Mouse (Mus musculus): ENCODE data around the gene Dusp23. TPM values are rescaled to one million over a fixed set of nuclear protein-coding genes. Genes with fewer than 3 reads are reported as not detected.

Gene Dusp23
- polyA plus RNA-seq, 1 experiment from 2014 or later, result 7.7 TPM

- H3K9me3 ChIP-seq (ENCODE audit: control insufficient read depth, low read length), result no peaks in the 10 kb centered on the region
- no peak overlapping the region for H3K4me2 ChIP-seq (ENCODE audit: low read depth, low read length, severe bottlenecking)
- DNase-seq (ENCODE audit: low spot score) (no peak), ATAC-seq (replicated peaks; ENCODE audit: low FRiP score) (no peak)
- H3K27ac ChIP-seq (ENCODE audit: low read depth, low read length), result no peak overlapping the region
- no peaks in the 10 kb centered on the region for H3K27me3 ChIP-seq (ENCODE audit: control insufficient read depth, insufficient read depth, low read length)
- H3K4me3 ChIP-seq (ENCODE audit: low read depth, low read length), result no peak overlapping the region
- 67% methylated on average over 4 of the region's 4 CpGs for WGBS
- no peaks in the 10 kb centered on the region for H3K36me3 ChIP-seq (ENCODE audit: control insufficient read depth, insufficient read depth, low read length)
- H3K9ac ChIP-seq (ENCODE audit: low read length), result no peak overlapping the region
- no peaks in the 10 kb centered on the region for H3K4me1 ChIP-seq (replicated peaks; ENCODE audit: control insufficient read depth, insufficient read depth, low read length)
Measured at GRCm38 (mm10) chr1:172635258-172635657, 2.5 kb upstream of the Dusp23 start.

DNA sequence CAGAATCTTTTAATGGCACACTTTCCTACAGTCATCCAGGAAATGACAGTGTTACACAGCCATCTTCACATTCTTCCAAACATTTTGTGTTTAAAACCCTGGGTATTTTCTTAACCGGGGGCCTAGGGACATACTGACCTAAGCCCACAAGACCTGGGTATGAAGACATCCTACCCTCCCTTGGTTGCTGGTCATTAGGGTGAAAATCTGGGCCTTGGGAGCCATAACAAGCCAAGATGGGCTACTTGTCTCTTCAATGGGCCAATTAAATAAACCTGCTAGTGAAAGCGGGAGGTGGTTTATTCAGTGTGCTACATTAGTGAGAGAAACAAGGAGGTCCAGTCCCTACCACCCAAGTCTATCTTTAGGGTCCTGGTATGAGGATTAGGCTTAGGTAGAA lies 1.4 kb upstream of the Dusp23 start:
- WGBS, result 93% methylated on average over 2 of the region's 2 CpGs
- DNase-seq (ENCODE audit: low spot score) (no peak), ATAC-seq (replicated peaks; ENCODE audit: low FRiP score) (no peak)
- no peaks in the 10 kb centered on the region for H3K36me3 ChIP-seq (ENCODE audit: control insufficient read depth, insufficient read depth, low read length)
- H3K4me1 ChIP-seq (replicated peaks; ENCODE audit: control insufficient read depth, insufficient read depth, low read length), result no peaks in the 10 kb centered on the region
- H3K9ac ChIP-seq (ENCODE audit: low read length), result no peak overlapping the region
- H3K9me3 ChIP-seq (ENCODE audit: control insufficient read depth, low read length), result no peaks in the 10 kb centered on the region
- no peak overlapping the region for H3K27ac ChIP-seq (ENCODE audit: low read depth, low read length)
- H3K4me2 ChIP-seq (ENCODE audit: low read depth, low read length, severe bottlenecking), result no peak overlapping the region
- H3K4me3 ChIP-seq (ENCODE audit: low read depth, low read length), result no peak overlapping the region
- H3K27me3 ChIP-seq (ENCODE audit: control insufficient read depth, insufficient read depth, low read length), result no peaks in the 10 kb centered on the region

- ATAC-seq (replicated peaks; ENCODE audit: low FRiP score) (no peak), DNase-seq (ENCODE audit: low spot score) (no peak)
- H3K36me3 ChIP-seq (ENCODE audit: control insufficient read depth, insufficient read depth, low read length), result no peaks in the 10 kb centered on the region
- H3K27me3 ChIP-seq (ENCODE audit: control insufficient read depth, insufficient read depth, low read length), result no peaks in the 10 kb centered on the region
- WGBS, result 90% methylated on average over 5 of the region's 5 CpGs
- H3K4me3 ChIP-seq (ENCODE audit: low read depth, low read length), result no peak overlapping the region
- H3K4me1 ChIP-seq (replicated peaks; ENCODE audit: control insufficient read depth, insufficient read depth, low read length), result no peaks in the 10 kb centered on the region
- no peak overlapping the region for H3K9ac ChIP-seq (ENCODE audit: low read length)
- H3K9me3 ChIP-seq (ENCODE audit: control insufficient read depth, low read length), result no peaks in the 10 kb centered on the region
- H3K4me2 ChIP-seq (ENCODE audit: low read depth, low read length, severe bottlenecking), result no peak overlapping the region
- no peak overlapping the region for H3K27ac ChIP-seq (ENCODE audit: low read depth, low read length)
Measured at GRCm38 (mm10) chr1:172631721-172632120, 1.0 kb downstream of the Dusp23 start.

DNA sequence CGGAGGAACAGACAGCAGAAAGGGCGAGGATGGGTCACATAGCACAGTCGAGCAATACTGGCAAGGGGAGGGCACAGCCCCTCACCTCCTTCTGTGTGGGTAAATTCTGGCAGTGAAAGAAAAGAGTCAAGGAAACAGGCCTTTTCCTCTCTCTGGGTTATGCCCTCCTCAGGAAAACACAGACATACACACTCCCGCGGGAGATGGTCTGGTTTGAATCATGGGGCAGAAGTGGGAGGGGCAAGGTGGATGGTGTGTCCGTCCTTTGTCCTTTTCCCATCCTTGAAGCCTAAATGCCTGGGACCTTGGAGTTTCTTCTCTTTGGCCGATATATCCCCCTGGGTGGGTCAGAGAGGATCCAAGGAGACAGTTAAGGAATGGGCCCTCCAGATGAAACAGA lies 2.9 kb downstream of the Dusp23 start:
- Histone ChIP-seq H3K9me3 (ENCODE audit: control insufficient read depth, low read length) (no peaks in the 10 kb centered on the region), H3K36me3 (ENCODE audit: control insufficient read depth, insufficient read depth, low read length) (no peaks in the 10 kb centered on the region), H3K9ac (ENCODE audit: low read length) (no peak overlapping the region), H3K27me3 (ENCODE audit: control insufficient read depth, insufficient read depth, low read length) (no peaks in the 10 kb centered on the region), H3K4me3 (ENCODE audit: low read depth, low read length) (no peak overlapping the region), H3K27ac (ENCODE audit: low read depth, low read length) (no peak overlapping the region), H3K4me1 (replicated peaks; ENCODE audit: control insufficient read depth, insufficient read depth, low read length) (no peaks in the 10 kb centered on the region), H3K4me2 (ENCODE audit: low read depth, low read length, severe bottlenecking) (no peak overlapping the region)
- peak; percentile 48 for DNase-seq (ENCODE audit: low spot score)
- ATAC-seq (replicated peaks; ENCODE audit: low FRiP score), result no peak
- WGBS, result 75% methylated on average over 7 of the region's 7 CpGs

DNA sequence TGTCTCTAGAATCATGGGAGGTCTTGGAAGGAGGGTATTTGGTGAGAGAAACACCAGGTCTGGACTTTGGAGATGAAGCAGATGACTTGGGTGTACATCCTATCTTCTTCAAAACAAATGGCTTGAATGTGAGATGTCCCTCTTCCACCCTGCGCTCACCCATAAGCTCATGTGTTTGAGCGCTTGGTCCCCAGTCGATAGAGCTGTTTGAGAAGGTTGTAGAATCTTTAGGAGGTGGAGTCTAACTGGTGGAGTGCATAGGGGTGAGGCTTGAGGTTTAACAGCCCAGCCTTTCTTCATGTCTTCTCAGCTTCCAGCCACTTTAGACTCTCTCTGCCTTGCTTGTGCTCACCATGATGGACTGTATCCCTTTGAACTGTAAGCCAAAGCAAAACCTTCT lies 6.5 kb downstream of the Dusp23 start:
- no peak for DNase-seq (ENCODE audit: low spot score)
- ATAC-seq (replicated peaks; ENCODE audit: low FRiP score), result no peak
- H3K4me1 ChIP-seq (replicated peaks; ENCODE audit: control insufficient read depth, insufficient read depth, low read length), result no peaks in the 10 kb centered on the region
- H3K27ac ChIP-seq (ENCODE audit: low read depth, low read length), result no peak overlapping the region
- no peaks in the 10 kb centered on the region for H3K9me3 ChIP-seq (ENCODE audit: control insufficient read depth, low read length)
- H3K27me3 ChIP-seq (ENCODE audit: control insufficient read depth, insufficient read depth, low read length), result no peaks in the 10 kb centered on the region
- 94% methylated on average over 3 of the region's 3 CpGs for WGBS
- no peak overlapping the region for H3K4me3 ChIP-seq (ENCODE audit: low read depth, low read length)
- no peaks in the 10 kb centered on the region for H3K36me3 ChIP-seq (ENCODE audit: control insufficient read depth, insufficient read depth, low read length)
- no peak overlapping the region for H3K4me2 ChIP-seq (ENCODE audit: low read depth, low read length, severe bottlenecking)
- H3K9ac ChIP-seq (ENCODE audit: low read length), result no peak overlapping the region

GRCm38 (mm10) chr1:172624081-172624480 lies 8.7 kb downstream of the Dusp23 start:
- Histone ChIP-seq H3K4me1 (replicated peaks; ENCODE audit: control insufficient read depth, insufficient read depth, low read length) (no peaks in the 10 kb centered on the region), H3K27me3 (ENCODE audit: control insufficient read depth, insufficient read depth, low read length) (no peaks in the 10 kb centered on the region), H3K4me3 (ENCODE audit: low read depth, low read length) (no peak overlapping the region), H3K9ac (ENCODE audit: low read length) (no peak overlapping the region), H3K4me2 (ENCODE audit: low read depth, low read length, severe bottlenecking) (no peak overlapping the region), H3K27ac (ENCODE audit: low read depth, low read length) (no peak overlapping the region), H3K9me3 (ENCODE audit: control insufficient read depth, low read length) (no peaks in the 10 kb centered on the region), H3K36me3 (ENCODE audit: control insufficient read depth, insufficient read depth, low read length) (no peaks in the 10 kb centered on the region)
- DNase-seq (ENCODE audit: low spot score), result no peak
- ATAC-seq (replicated peaks; ENCODE audit: low FRiP score), result no peak
- 83% methylated on average over 3 of the region's 3 CpGs for WGBS

DNA sequence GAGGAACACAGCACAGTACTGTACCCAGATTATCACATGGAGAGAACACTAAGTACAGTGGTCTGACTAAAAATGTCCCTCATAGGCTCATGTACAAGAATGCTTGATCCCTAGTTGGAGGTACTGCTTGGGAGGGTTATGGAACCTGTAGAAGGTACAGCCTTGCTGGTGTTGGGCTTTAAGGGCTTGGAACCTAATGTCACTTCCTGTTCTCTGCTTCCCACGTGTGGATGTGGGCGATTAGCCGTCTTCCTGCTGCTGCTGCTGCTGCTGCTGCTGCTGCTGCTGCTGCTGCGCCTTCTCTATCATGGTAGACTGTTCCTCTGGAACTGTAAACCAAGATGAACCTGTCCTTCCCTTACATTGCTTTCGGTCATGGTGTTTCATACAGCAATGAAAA lies 9.2 kb downstream of the Dusp23 start:
- H3K4me2 ChIP-seq (ENCODE audit: low read depth, low read length, severe bottlenecking), result no peak overlapping the region
- H3K9ac ChIP-seq (ENCODE audit: low read length), result no peak overlapping the region
- H3K4me3 ChIP-seq (ENCODE audit: low read depth, low read length), result no peak overlapping the region
- 74% methylated on average over 5 of the region's 5 CpGs for WGBS
- ATAC-seq (replicated peaks; ENCODE audit: low FRiP score) (no peak), DNase-seq (ENCODE audit: low spot score) (no peak)
- no peaks in the 10 kb centered on the region for H3K4me1 ChIP-seq (replicated peaks; ENCODE audit: control insufficient read depth, insufficient read depth, low read length)
- H3K36me3 ChIP-seq (ENCODE audit: control insufficient read depth, insufficient read depth, low read length), result no peaks in the 10 kb centered on the region
- H3K9me3 ChIP-seq (ENCODE audit: control insufficient read depth, low read length), result no peaks in the 10 kb centered on the region
- no peak overlapping the region for H3K27ac ChIP-seq (ENCODE audit: low read depth, low read length)
- H3K27me3 ChIP-seq (ENCODE audit: control insufficient read depth, insufficient read depth, low read length), result no peaks in the 10 kb centered on the region

- Histone ChIP-seq H3K4me2 (ENCODE audit: low read depth, low read length, severe bottlenecking) (no peak overlapping the region), H3K9me3 (ENCODE audit: control insufficient read depth, low read length) (no peaks in the 10 kb centered on the region), H3K27me3 (ENCODE audit: control insufficient read depth, insufficient read depth, low read length) (no peaks in the 10 kb centered on the region), H3K9ac (ENCODE audit: low read length) (no peak overlapping the region), H3K4me1 (replicated peaks; ENCODE audit: control insufficient read depth, insufficient read depth, low read length) (no peaks in the 10 kb centered on the region; the same call in 1 of the 2 replicates), H3K36me3 (ENCODE audit: control insufficient read depth, insufficient read depth, low read length) (no peaks in the 10 kb centered on the region), H3K27ac (ENCODE audit: low read depth, low read length) (no peak overlapping the region), H3K4me3 (ENCODE audit: low read depth, low read length) (no peak overlapping the region)
- WGBS, result 11% methylated on average over 7 of the region's 7 CpGs
- peak; percentile 83 for DNase-seq (ENCODE audit: low spot score)
- ATAC-seq (replicated peaks; ENCODE audit: low FRiP score), result 0 out of 2 replicates have a peak, but pooled peaks have one; percentile 29
Measured at GRCm38 (mm10) chr1:172619235-172619634, 13.5 kb downstream of the Dusp23 start.

GRCm38 (mm10) chr1:172618141-172618540 lies 14.6 kb downstream of the Dusp23 start:
- no peak overlapping the region for H3K4me2 ChIP-seq (ENCODE audit: low read depth, low read length, severe bottlenecking)
- no peak overlapping the region for H3K9ac ChIP-seq (ENCODE audit: low read length)
- H3K9me3 ChIP-seq (ENCODE audit: control insufficient read depth, low read length), result no peaks in the 10 kb centered on the region
- H3K4me3 ChIP-seq (ENCODE audit: low read depth, low read length), result no peak overlapping the region
- ATAC-seq (replicated peaks; ENCODE audit: low FRiP score) (no peak), DNase-seq (ENCODE audit: low spot score) (peak; percentile 48)
- no peaks in the 10 kb centered on the region for H3K36me3 ChIP-seq (ENCODE audit: control insufficient read depth, insufficient read depth, low read length)
- no peaks in the 10 kb centered on the region; the same call in 1 of the 2 replicates for H3K4me1 ChIP-seq (replicated peaks; ENCODE audit: control insufficient read depth, insufficient read depth, low read length)
- no peaks in the 10 kb centered on the region for H3K27me3 ChIP-seq (ENCODE audit: control insufficient read depth, insufficient read depth, low read length)
- H3K27ac ChIP-seq (ENCODE audit: low read depth, low read length), result no peak overlapping the region
- 72% methylated on average over 4 of the region's 4 CpGs for WGBS

Measured in forebrain, embryonic 11.5 days (tissue).